Mouse (Mus musculus): ENCODE data around the gene Gprin1.

- TF ChIP-seq CTCF (IDR thresholded peaks at IDR 0.05): peak; percentile 95
- TF ChIP-seq EP300 (IDR thresholded peaks at IDR 0.05): no peak
These were observed 47.7 kb upstream of the Gprin1 start for GRCm38 (mm10) chr13:54797356-54797755.
